Mouse (Mus musculus) heart, postnatal 0 days (tissue): ENCODE data around the gene Rdh13.

Experiments
- CTCF ChIP-seq: IDR thresholded peaks from 2 replicates; pipeline ENCODE4 v1.5.1; 2016; ENCODE audit warnings: antibody characterized with exemption, control low read depth, low read depth
- EP300 ChIP-seq: IDR thresholded peaks from 2 replicates; pipeline ENCODE4 v1.6.1; 2016; ENCODE audit warnings: antibody characterized with exemption, low read depth

GRCm38 (mm10) chr7:4420230-4420629 lies 25.2 kb downstream of the Rdh13 start:
- no peak for TF ChIP-seq EP300
- no peak for TF ChIP-seq CTCF
